Mouse (Mus musculus) bone marrow, adult 2 months (tissue): ENCODE data around the gene Pde10a. TPM values are rescaled to one million over a fixed set of nuclear protein-coding genes. Genes with fewer than 3 reads are reported as not detected.

Experiments
- H3K27ac ChIP-seq: fragments of 200-500 bp; 2 replicates; pipeline ENCODE4 v1.5.1; 2012; ENCODE audit warnings: low read depth, mild to moderate bottlenecking, control low read depth, inconsistent platforms, low read length; ENCODE audit not compliant: control insufficient read depth, poor library complexity, insufficient read depth
- H3K4me1 ChIP-seq: fragments of 200-500 bp; 2 replicates; pipeline ENCODE4 v1.6.1; 2011; ENCODE audit warnings: low read length; ENCODE audit not compliant: control insufficient read depth, insufficient read depth
- H3K4me3 ChIP-seq: fragments of 200-500 bp; replicated peaks from 2 replicates; pipeline ENCODE3; 2011; ENCODE audit warnings: mild to moderate bottlenecking, low read depth, low read length, control low read depth; ENCODE audit not compliant: control insufficient read depth
- CTCF ChIP-seq: fragments of 200-500 bp; IDR thresholded peaks from 2 replicates; pipeline ENCODE4 v1.5.1; 2011; ENCODE audit warnings: low read length, control low read depth; ENCODE audit not compliant: control insufficient read depth, insufficient read depth
- POLR2A ChIP-seq: fragments of 200-500 bp; IDR thresholded peaks from 2 replicates; pipeline ENCODE4 v1.6.1; 2011; ENCODE audit warnings: low read depth, mild to moderate bottlenecking, control low read depth, low read length, borderline replicate concordance; ENCODE audit not compliant: control insufficient read depth
- WGBS: fragments of 180-500 bp; shearing (Covaris S2); methylation state at CpG from one replicate; pipeline ENCODE4 v1.1.7; 2018; 5-methylcytosine and 5-hydroxymethylcytosine counted together
- polyA plus RNA-seq: library from polyadenylated mRNA; stranded (reverse); fragments of >200 nt; gene quantifications from 2 replicates; pipeline ENCODE4 v1.2.4, GENCODE M21; 2011; ENCODE audit warnings: low replicate concordance; ENCODE audit not compliant: missing spikeins, insufficient read depth, insufficient read length

Gene Pde10a
- polyA plus RNA-seq, 1 experiment: 5.5 TPM

GRCm38 (mm10) chr17:8912933-8913332, 387.8 kb downstream of the Pde10a start:
- no peak overlapping the region for H3K27ac ChIP-seq
- H3K4me3 ChIP-seq: no peak overlapping the region
- WGBS: 86% methylated on average over 3 of the region's 3 CpGs
- TF ChIP-seq CTCF (no peak), POLR2A (no peak)
- no peaks in the 10 kb centered on the region for H3K4me1 ChIP-seq

DNA sequence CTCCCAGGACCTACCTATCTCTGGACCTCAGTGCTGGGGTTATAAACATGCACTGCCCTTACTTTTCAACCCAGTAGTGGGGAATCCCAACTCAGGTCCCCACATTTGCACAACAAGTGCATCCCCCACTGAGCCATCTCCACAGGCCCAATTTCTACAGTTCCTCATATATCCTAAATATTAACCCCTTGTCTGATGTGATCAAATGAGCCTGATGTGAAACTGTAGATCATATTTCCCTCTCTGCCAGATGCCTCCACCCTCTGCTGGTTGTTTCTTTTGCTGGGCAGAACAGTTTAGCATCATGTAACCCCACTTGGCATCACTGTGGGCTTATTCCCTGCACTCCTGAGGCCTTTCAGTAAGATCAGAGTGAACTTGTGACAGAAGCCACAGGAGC, 390.5 kb downstream of the Pde10a start:
- no peak overlapping the region for H3K4me3 ChIP-seq
- no peak for TF ChIP-seq CTCF
- no peak for TF ChIP-seq POLR2A
- H3K4me1 ChIP-seq: no peaks in the 10 kb centered on the region
- H3K27ac ChIP-seq: no peak overlapping the region

- Histone ChIP-seq H3K27ac (no peak overlapping the region), H3K4me3 (no peak overlapping the region), H3K4me1 (no peaks in the 10 kb centered on the region)
- 45% methylated on average over 4 of the region's 4 CpGs for WGBS
- TF ChIP-seq CTCF (no peak), POLR2A (no peak)
Measured at GRCm38 (mm10) chr17:8923074-8923473, 397.9 kb downstream of the Pde10a start.

DNA sequence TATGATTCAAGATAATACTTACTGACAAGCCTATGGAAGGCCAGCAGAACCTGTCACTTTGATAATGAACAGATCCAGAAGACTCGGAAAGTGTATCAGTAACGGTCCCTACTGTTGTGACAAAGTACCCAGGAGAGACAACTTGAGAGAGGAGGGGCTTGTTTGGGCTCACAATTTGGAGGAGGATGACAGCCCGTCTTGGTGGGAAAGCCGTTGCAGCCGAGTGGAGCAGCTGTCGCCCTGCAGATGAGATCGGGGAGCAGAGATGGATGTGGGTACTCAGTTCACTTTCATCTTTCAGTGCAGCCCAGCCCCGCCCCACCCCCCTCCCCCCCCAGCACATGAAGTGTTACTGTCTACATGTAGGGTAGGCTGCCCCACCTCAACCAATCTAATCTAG, 398.6 kb downstream of the Pde10a start:
- TF ChIP-seq CTCF (no peak), POLR2A (no peak)
- H3K27ac ChIP-seq: no peak overlapping the region
- no peak overlapping the region for H3K4me3 ChIP-seq
- H3K4me1 ChIP-seq: no peaks in the 10 kb centered on the region
- WGBS: 78% methylated on average over 8 of the region's 8 CpGs

DNA sequence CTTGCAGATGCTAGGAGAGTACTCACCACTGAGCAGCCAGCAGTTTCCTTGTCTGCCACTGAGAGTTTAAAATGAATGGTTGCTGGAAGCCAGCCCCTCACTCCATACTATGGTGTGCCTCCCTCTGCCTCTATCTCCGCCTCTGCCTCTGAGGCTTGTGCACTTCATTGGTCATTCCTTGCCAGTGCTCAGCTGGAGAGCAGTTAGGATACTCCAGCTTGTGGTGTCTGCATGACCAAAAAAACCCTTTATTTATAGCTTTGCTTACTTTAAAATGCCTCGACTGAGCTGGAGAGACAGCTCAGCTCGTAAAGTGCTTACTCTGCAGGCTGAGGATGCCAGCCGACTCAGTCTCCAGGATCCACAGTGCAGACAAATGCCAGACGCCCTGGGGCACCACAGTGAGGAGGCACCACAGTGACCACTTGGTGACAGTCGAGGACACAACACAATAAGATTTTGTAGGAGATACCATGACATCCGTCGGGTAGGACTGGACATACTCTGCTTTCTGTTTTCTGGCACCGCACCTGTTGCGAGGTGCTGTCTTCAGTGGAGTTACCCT, 400.7 kb downstream of the Pde10a start:
- Histone ChIP-seq H3K4me3 (no peak overlapping the region), H3K27ac (no peak overlapping the region), H3K4me1 (no peaks in the 10 kb centered on the region)
- TF ChIP-seq POLR2A (no peak), CTCF (no peak)
- WGBS: 77% methylated on average over 10 of the region's 10 CpGs

- TF ChIP-seq POLR2A (no peak), CTCF (no peak)
- Histone ChIP-seq H3K4me3 (no peak overlapping the region), H3K4me1 (no peaks in the 10 kb centered on the region), H3K27ac (no peak overlapping the region)
- 75% methylated on average over 2 of the region's 2 CpGs for WGBS
Measured at GRCm38 (mm10) chr17:8928560-8928959, 403.4 kb downstream of the Pde10a start.

DNA sequence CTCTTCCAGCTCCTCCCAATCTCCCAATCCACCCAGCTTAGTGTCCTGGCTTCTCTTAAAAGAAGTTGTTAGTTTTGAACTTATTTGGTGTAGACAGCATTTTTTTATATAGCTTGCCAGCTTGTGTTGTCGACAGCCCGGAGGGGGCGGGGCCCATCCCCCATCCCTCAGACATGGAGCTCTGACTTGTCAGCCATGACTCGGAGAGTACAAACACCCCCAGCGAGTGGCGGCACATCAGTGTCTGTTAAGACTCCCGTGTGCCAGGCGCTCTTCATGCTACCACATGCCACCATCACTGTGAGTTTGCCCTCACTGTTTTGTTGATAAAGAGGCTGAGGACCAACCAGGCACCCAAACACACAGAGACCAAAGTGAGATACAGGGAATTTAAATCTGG, 404.5 kb downstream of the Pde10a start:
- 80% methylated on average over 8 of the region's 8 CpGs for WGBS
- Histone ChIP-seq H3K4me1 (no peaks in the 10 kb centered on the region), H3K27ac (no peak overlapping the region), H3K4me3 (no peak overlapping the region)
- no peak for TF ChIP-seq CTCF
- no peak for TF ChIP-seq POLR2A

GRCm38 (mm10) chr17:8935604-8936003, 410.4 kb downstream of the Pde10a start:
- no peaks in the 10 kb centered on the region for H3K4me1 ChIP-seq
- WGBS: 61% methylated on average over 12 of the region's 12 CpGs
- TF ChIP-seq CTCF (no peak), POLR2A (no peak)
- no peak overlapping the region for H3K4me3 ChIP-seq
- no peak overlapping the region for H3K27ac ChIP-seq

DNA sequence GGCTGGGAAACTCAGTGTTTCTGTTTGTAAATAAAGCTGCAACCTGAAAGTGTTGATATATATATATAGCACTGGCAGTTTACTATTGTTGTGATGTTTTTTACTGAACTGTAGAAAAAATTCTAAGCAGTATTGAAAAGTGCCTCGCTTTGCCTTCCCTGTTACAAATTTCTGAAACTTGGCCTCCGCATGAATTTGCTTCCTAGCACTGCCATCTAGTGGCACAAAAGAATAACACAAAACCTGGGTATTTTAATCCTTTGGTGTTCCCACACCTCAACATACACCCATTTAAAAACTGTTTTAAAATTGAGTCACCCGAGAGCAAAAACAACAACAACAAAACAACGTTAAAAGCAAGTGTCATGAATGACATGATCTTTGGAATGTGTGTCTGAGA, 411.4 kb downstream of the Pde10a start:
- Histone ChIP-seq H3K4me1 (no peaks in the 10 kb centered on the region), H3K27ac (no peak overlapping the region), H3K4me3 (no peak overlapping the region)
- TF ChIP-seq POLR2A: no peak
- TF ChIP-seq CTCF: no peak
- 2% methylated on average over 4 of the region's 4 CpGs for WGBS
